Mouse (Mus musculus): Measurements from ENCODE around the gene Ppp1ca. TPM values are rescaled to one million over a fixed set of nuclear protein-coding genes. Genes with fewer than 3 reads are reported as not detected.

The Ppp1ca gene
- polyA plus RNA-seq, 1 experiment from 2014 or later: 773 TPM

GRCm38 (mm10) chr19:4189051-4189620, 2.7 kb upstream of the Ppp1ca start:
- WGBS: 84% methylated on average over 12 of the region's 12 CpGs
- ATAC-seq (replicated peaks; ENCODE audit: low FRiP score): no peak

GRCm38 (mm10) chr19:4190831-4191334, 982 bp upstream of the Ppp1ca start, which contains the start of gene Tbc1d10c:
Gene Tbc1d10c (minus strand): TSS chr19:4191284.
- no peak for DNase-seq (ENCODE audit: low spot score)
- no peaks in the 10 kb centered on the region for H3K9me3 ChIP-seq (ENCODE audit: control insufficient read depth, low read length)

More at GRCm38 (mm10) chr19:4189051-4189620, 2.7 kb upstream of the Ppp1ca start:
- Histone ChIP-seq H3K9me3 (ENCODE audit: control insufficient read depth, low read length) (no peaks in the 10 kb centered on the region), H3K9ac (ENCODE audit: low read depth, low read length) (no peak overlapping the region), H3K4me1 (replicated peaks; ENCODE audit: control insufficient read depth, insufficient read depth, low read length) (peaks cover 33% of the 10 kb centered on the region), H3K36me3 (ENCODE audit: control insufficient read depth, insufficient read depth, low read length) (peaks cover 7% of the 10 kb centered on the region; the same call in 1 of the 2 replicates), H3K27me3 (replicated peaks; ENCODE audit: control insufficient read depth, insufficient read depth, low read length) (no peaks in the 10 kb centered on the region), H3K4me3 (ENCODE audit: low read depth, low read length) (no peak overlapping the region), H3K4me2 (no peak overlapping the region), H3K27ac (ENCODE audit: low read depth, low read length) (no peak overlapping the region)
- DNase-seq (ENCODE audit: low spot score): no peak

GRCm38 (mm10) chr19:4192251-4192985, 553 bp downstream of the Ppp1ca start:
- ATAC-seq (replicated peaks; ENCODE audit: low FRiP score) (peak; percentile 56), DNase-seq (ENCODE audit: low spot score) (no peak)
- H3K4me1 ChIP-seq (replicated peaks; ENCODE audit: control insufficient read depth, insufficient read depth, low read length): peaks cover 37% of the 10 kb centered on the region
- no peaks in the 10 kb centered on the region for H3K27me3 ChIP-seq (replicated peaks; ENCODE audit: control insufficient read depth, insufficient read depth, low read length)
- H3K4me3 ChIP-seq (ENCODE audit: low read depth, low read length): peak overlapping the region; percentile 95
- peak overlapping the region; percentile 95 for H3K4me2 ChIP-seq
- H3K9me3 ChIP-seq (ENCODE audit: control insufficient read depth, low read length): no peaks in the 10 kb centered on the region
- H3K9ac ChIP-seq (ENCODE audit: low read depth, low read length): peak overlapping the region; percentile 98
- peak overlapping the region; percentile 90 for H3K27ac ChIP-seq (ENCODE audit: low read depth, low read length)
- under 1% methylated on average over 50 of the region's 52 CpGs for WGBS
- H3K36me3 ChIP-seq (ENCODE audit: control insufficient read depth, insufficient read depth, low read length): peaks cover 36% of the 10 kb centered on the region

More at GRCm38 (mm10) chr19:4190831-4191334, 982 bp upstream of the Ppp1ca start, which contains the start of gene Tbc1d10c:
- Histone ChIP-seq H3K9ac (ENCODE audit: low read depth, low read length) (peak within 1 kb of the TSS; percentile 98), H3K27me3 (replicated peaks; ENCODE audit: control insufficient read depth, insufficient read depth, low read length) (no peaks in the 10 kb centered on the region), H3K27ac (ENCODE audit: low read depth, low read length) (peak within 1 kb of the TSS; percentile 90), H3K36me3 (ENCODE audit: control insufficient read depth, insufficient read depth, low read length) (peaks cover 25% of the 10 kb centered on the region), H3K4me2 (peak within 1 kb of the TSS; percentile 95), H3K4me3 (ENCODE audit: low read depth, low read length) (peak within 1 kb of the TSS; percentile 95), H3K4me1 (replicated peaks; ENCODE audit: control insufficient read depth, insufficient read depth, low read length) (peaks cover 33% of the 10 kb centered on the region)
- WGBS: 46% methylated on average over 4 of the region's 4 CpGs
- ATAC-seq (replicated peaks; ENCODE audit: low FRiP score): no peak

- Histone ChIP-seq H3K4me1 (replicated peaks; ENCODE audit: control insufficient read depth, insufficient read depth, low read length) (peaks cover 37% of the 10 kb centered on the region), H3K4me3 (ENCODE audit: low read depth, low read length) (peak overlapping the region; percentile 95), H3K9ac (ENCODE audit: low read depth, low read length) (peak overlapping the region; percentile 98), H3K27me3 (replicated peaks; ENCODE audit: control insufficient read depth, insufficient read depth, low read length) (no peaks in the 10 kb centered on the region), H3K9me3 (ENCODE audit: control insufficient read depth, low read length) (no peaks in the 10 kb centered on the region), H3K36me3 (ENCODE audit: control insufficient read depth, insufficient read depth, low read length) (peaks cover 37% of the 10 kb centered on the region), H3K27ac (ENCODE audit: low read depth, low read length) (peak overlapping the region; percentile 90; the same call in 1 of the 2 replicates), H3K4me2 (peak overlapping the region; percentile 95)
- no peak for DNase-seq (ENCODE audit: low spot score)
- ATAC-seq (replicated peaks; ENCODE audit: low FRiP score): no peak
- WGBS: 55% methylated on average over 6 of the region's 6 CpGs
Observed at GRCm38 (mm10) chr19:4193129-4193528, 1.3 kb downstream of the Ppp1ca start.

- peaks cover 41% of the 10 kb centered on the region for H3K36me3 ChIP-seq (ENCODE audit: control insufficient read depth, insufficient read depth, low read length)
- no peak overlapping the region; the same call in 1 of the 2 replicates for H3K4me3 ChIP-seq (ENCODE audit: low read depth, low read length)
- no peaks in the 10 kb centered on the region for H3K9me3 ChIP-seq (ENCODE audit: control insufficient read depth, low read length)
- no peak overlapping the region for H3K27ac ChIP-seq (ENCODE audit: low read depth, low read length)
- H3K27me3 ChIP-seq (replicated peaks; ENCODE audit: control insufficient read depth, insufficient read depth, low read length): no peaks in the 10 kb centered on the region
- ATAC-seq (replicated peaks; ENCODE audit: low FRiP score) (no peak), DNase-seq (ENCODE audit: low spot score) (no peak)
- 82% methylated on average over 8 of the region's 8 CpGs for WGBS
- no peak overlapping the region for H3K9ac ChIP-seq (ENCODE audit: low read depth, low read length)
- peaks cover 37% of the 10 kb centered on the region for H3K4me1 ChIP-seq (replicated peaks; ENCODE audit: control insufficient read depth, insufficient read depth, low read length)
- H3K4me2 ChIP-seq: peak overlapping the region; percentile 95
Observed at GRCm38 (mm10) chr19:4194021-4194724, 2.3 kb downstream of the Ppp1ca start.

- Histone ChIP-seq H3K9me3 (ENCODE audit: control insufficient read depth, low read length) (no peaks in the 10 kb centered on the region), H3K4me2 (no peak overlapping the region), H3K27ac (ENCODE audit: low read depth, low read length) (no peak overlapping the region), H3K4me3 (ENCODE audit: low read depth, low read length) (no peak overlapping the region; the same call in 1 of the 2 replicates), H3K9ac (ENCODE audit: low read depth, low read length) (no peak overlapping the region), H3K27me3 (replicated peaks; ENCODE audit: control insufficient read depth, insufficient read depth, low read length) (no peaks in the 10 kb centered on the region), H3K36me3 (ENCODE audit: control insufficient read depth, insufficient read depth, low read length) (peaks cover 44% of the 10 kb centered on the region), H3K4me1 (replicated peaks; ENCODE audit: control insufficient read depth, insufficient read depth, low read length) (peaks cover 39% of the 10 kb centered on the region)
- 81% methylated on average over 12 of the region's 12 CpGs for WGBS
- no peak for ATAC-seq (replicated peaks; ENCODE audit: low FRiP score)
- DNase-seq (ENCODE audit: low spot score): no peak
Observed at GRCm38 (mm10) chr19:4194776-4195650, 3.1 kb downstream of the Ppp1ca start.

GRCm38 (mm10) chr19:4196048-4196447, 4.2 kb downstream of the Ppp1ca start:
- Histone ChIP-seq H3K9ac (ENCODE audit: low read depth, low read length) (no peak overlapping the region; the same call in 1 of the 2 replicates), H3K27me3 (replicated peaks; ENCODE audit: control insufficient read depth, insufficient read depth, low read length) (no peaks in the 10 kb centered on the region), H3K4me2 (no peak overlapping the region), H3K9me3 (ENCODE audit: control insufficient read depth, low read length) (no peaks in the 10 kb centered on the region), H3K4me1 (replicated peaks; ENCODE audit: control insufficient read depth, insufficient read depth, low read length) (peaks cover 40% of the 10 kb centered on the region), H3K4me3 (ENCODE audit: low read depth, low read length) (no peak overlapping the region), H3K36me3 (ENCODE audit: control insufficient read depth, insufficient read depth, low read length) (peaks cover 44% of the 10 kb centered on the region), H3K27ac (ENCODE audit: low read depth, low read length) (no peak overlapping the region)
- DNase-seq (ENCODE audit: low spot score): no peak
- no peak for ATAC-seq (replicated peaks; ENCODE audit: low FRiP score)
- whole genome bisulfite sequencing: 72% methylated on average over 2 of the region's 2 CpGs

- ATAC-seq (replicated peaks; ENCODE audit: low FRiP score): no peak
- Histone ChIP-seq H3K4me1 (replicated peaks; ENCODE audit: control insufficient read depth, insufficient read depth, low read length) (peaks cover 35% of the 10 kb centered on the region), H3K27me3 (replicated peaks; ENCODE audit: control insufficient read depth, insufficient read depth, low read length) (no peaks in the 10 kb centered on the region), H3K4me3 (ENCODE audit: low read depth, low read length) (no peak overlapping the region), H3K9ac (ENCODE audit: low read depth, low read length) (peak overlapping the region; percentile 23; the same call in 1 of the 2 replicates), H3K4me2 (no peak overlapping the region), H3K27ac (ENCODE audit: low read depth, low read length) (no peak overlapping the region), H3K9me3 (ENCODE audit: control insufficient read depth, low read length) (no peaks in the 10 kb centered on the region), H3K36me3 (ENCODE audit: control insufficient read depth, insufficient read depth, low read length) (peaks cover 44% of the 10 kb centered on the region)
- DNase-seq (ENCODE audit: low spot score): no peak
- WGBS: 64% methylated on average over 5 of the region's 5 CpGs
Observed at GRCm38 (mm10) chr19:4196548-4196947, 4.7 kb downstream of the Ppp1ca start.

Measured in liver, embryonic 11.5 days (tissue).